Mouse (Mus musculus) C2C12 (cell line): ENCODE data around the gene Gigyf1.

Source experiments
- CEBPB ChIP-seq: IDR thresholded peaks from one replicate; pipeline ENCODE4 v1.6.1; 2011; ENCODE audit warnings: low read depth, mild to moderate bottlenecking, control low read depth, moderate library complexity
- CTCF ChIP-seq: IDR thresholded peaks from one replicate; pipeline ENCODE4 v1.5.1; 2011; ENCODE audit not compliant: control insufficient read depth, insufficient read depth, insufficient read length
- MYOD1 ChIP-seq: IDR thresholded peaks from one replicate; pipeline ENCODE4 v1.6.1; 2011; ENCODE audit warnings: low read depth; ENCODE audit not compliant: control insufficient read depth, insufficient read length
- MYOG ChIP-seq: IDR thresholded peaks from one replicate; pipeline ENCODE4 v1.6.1; 2011; ENCODE audit not compliant: control insufficient read depth, insufficient read length; ENCODE audit errors: extremely low read depth

GRCm38 (mm10) chr5:137533117-137533827 is 14.9 kb downstream of the Gigyf1 start, which contains the start of the genes Epo and Gnb2:
- TF ChIP-seq CTCF (no peak), MYOD1 (no peak), MYOG (no peak), CEBPB (no peak)
